Mouse (Mus musculus) C2C12 (cell line): Measurements from ENCODE around the gene Kctd13.

Experiments
- CTCF ChIP-seq: IDR thresholded peaks from one replicate; pipeline ENCODE4 v1.5.1; 2011; ENCODE audit not compliant: control insufficient read depth, insufficient read depth, insufficient read length
- FOSL1 ChIP-seq: IDR thresholded peaks from one replicate; pipeline ENCODE4 v1.8.0; 2011; ENCODE audit warnings: mild to moderate bottlenecking, low read length; ENCODE audit not compliant: poor library complexity, insufficient read depth, severe bottlenecking
- MAX ChIP-seq: IDR thresholded peaks from one replicate; pipeline ENCODE4 v1.6.1; 2011; ENCODE audit warnings: mild to moderate bottlenecking, control low read depth
- MYOD1 ChIP-seq: IDR thresholded peaks from one replicate; pipeline ENCODE4 v1.6.1; 2011; ENCODE audit warnings: low read depth; ENCODE audit not compliant: control insufficient read depth, insufficient read length
- USF1 ChIP-seq: IDR thresholded peaks from one replicate; pipeline ENCODE4 v1.6.1; 2011; ENCODE audit warnings: low read depth, mild to moderate bottlenecking, control low read depth, moderate library complexity

DNA sequence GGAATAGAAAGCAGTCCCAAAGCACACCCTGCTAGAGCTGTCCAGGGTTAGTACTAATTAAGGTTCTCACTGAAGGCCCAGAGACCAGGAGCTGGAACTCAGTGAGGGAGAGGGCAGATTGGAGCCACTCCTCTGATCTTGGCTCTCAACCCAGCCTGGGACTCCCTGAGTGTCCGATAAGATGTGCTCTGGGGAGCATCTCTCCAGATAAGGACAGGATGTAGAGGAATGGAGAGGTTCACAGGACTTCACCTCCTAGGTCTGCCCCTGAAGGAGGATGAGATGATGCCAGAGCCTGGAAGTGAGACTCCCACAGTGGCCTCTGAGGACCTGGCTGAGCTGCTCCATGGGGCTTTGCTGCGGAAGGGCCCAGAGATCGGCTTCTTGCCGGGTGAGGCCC is 23.1 kb downstream of the Kctd13 start:
- TF ChIP-seq CTCF, result no peak
- TF ChIP-seq MYOD1, result no peak
- no peak for TF ChIP-seq MAX
- no peak for TF ChIP-seq USF1
- TF ChIP-seq FOSL1, result no peak
